Mouse (Mus musculus) embryonic facial prominence, embryonic 15.5 days (tissue): ENCODE data around the gene Gm10600. TPM values are rescaled to one million over a fixed set of nuclear protein-coding genes. Genes with fewer than 3 reads are reported as not detected.
"Not testable (repeated sequence)": the region's sequence is repeated elsewhere in the genome, so short reads cannot be mapped to it uniquely, and the experiment has no call there.

ENCODE experiments used
- ATAC-seq: fragments of 200-750 bp; cut with Nextera tagmentation; 2 replicates; pipeline ENCODE4 v1.8.0; 2017; ENCODE audit warnings: low read depth, moderate TSS enrichment; ENCODE audit not compliant: insufficient number of reproducible peaks, low FRiP score, low TSS enrichment
- H3K27ac ChIP-seq: fragments of 300-500 bp; sonication (generic); replicated peaks from 2 replicates; pipeline ENCODE4 v1.5.1; 2015; ENCODE audit warnings: mild to moderate bottlenecking, inconsistent platforms
- H3K27me3 ChIP-seq: fragments of 300-500 bp; sonication (generic); 2 replicates; pipeline ENCODE4 v1.6.1; 2015; ENCODE audit warnings: inconsistent platforms
- H3K36me3 ChIP-seq: fragments of 300-500 bp; sonication (generic); 2 replicates; pipeline ENCODE4 v1.6.1; 2015; ENCODE audit warnings: mild to moderate bottlenecking, inconsistent platforms
- H3K4me1 ChIP-seq: fragments of 300-500 bp; sonication (generic); 2 replicates; pipeline ENCODE4 v1.6.1; 2015; ENCODE audit warnings: inconsistent platforms
- H3K4me2 ChIP-seq: fragments of 300-500 bp; sonication (generic); replicated peaks from 2 replicates; pipeline ENCODE4 v1.6.1; 2015; ENCODE audit warnings: mild to moderate bottlenecking, inconsistent platforms
- H3K4me3 ChIP-seq: fragments of 300-500 bp; sonication (generic); replicated peaks from 2 replicates; pipeline ENCODE4 v1.5.1; 2015; ENCODE audit warnings: mild to moderate bottlenecking, inconsistent platforms
- H3K9ac ChIP-seq: fragments of 300-500 bp; sonication (generic); 2 replicates; pipeline ENCODE4 v1.6.1; 2015; ENCODE audit warnings: inconsistent platforms
- H3K9me3 ChIP-seq: fragments of 300-500 bp; sonication (generic); replicated peaks from 2 replicates; pipeline ENCODE4 v1.6.1; 2016; ENCODE audit warnings: inconsistent platforms
- WGBS: fragments of 180-500 bp; shearing (Covaris S2); methylation state at CpG from one replicate; pipeline ENCODE4 v1.1.7; 2015; 5-methylcytosine and 5-hydroxymethylcytosine counted together
- polyA plus RNA-seq: library from polyadenylated mRNA; unstranded; fragments of >200 nt; fragmentation: Nextera tagmentation; extraction: Ambion mirVana; gene quantifications from 2 replicates; pipeline ENCODE4 v1.2.1, GENCODE M21; 2015

The Gm10600 gene
- polyA plus RNA-seq = not detected in 2 replicates

GRCm38 (mm10) chr4:42240339-42240738 lies at the start of gene Gm10600:
Gm10600 (plus strand) TSS chr4:42240639.
- not testable (repeated sequence) for H3K27me3 ChIP-seq, H3K9me3 ChIP-seq, H3K27ac ChIP-seq, H3K9ac ChIP-seq, H3K36me3 ChIP-seq, H3K4me1 ChIP-seq, ATAC-seq, H3K4me2 ChIP-seq, H3K4me3 ChIP-seq
- no CpG with 5 or more reads among the region's 4 CpGs for WGBS

GRCm38 (mm10) chr4:42255467-42255866 lies 15.0 kb downstream of the Gm10600 start, which contains the start of gene Ccl21b:
Ccl21b (plus strand) TSS chr4:42255767.
- H3K4me1 ChIP-seq = not testable (repeated sequence)
- no CpG with 5 or more reads among the region's 5 CpGs for WGBS

More at GRCm38 (mm10) chr4:42255467-42255866, 15.0 kb downstream of the Gm10600 start, which contains the start of gene Ccl21b:
- H3K27ac ChIP-seq, H3K9ac ChIP-seq, H3K36me3 ChIP-seq, H3K4me3 ChIP-seq, ATAC-seq, H3K9me3 ChIP-seq, H3K4me2 ChIP-seq, H3K27me3 ChIP-seq: not testable (repeated sequence)

Other genes with a start within 250 kb of the Gm10600 start
- 0.11 and 0.22 TPM in 2 replicates for gene Gm21093, start 205.9 kb upstream of the Gm10600 start, polyA plus RNA-seq
- not detected in 2 replicates for gene Gm3893, start 149.4 kb upstream of the Gm10600 start, polyA plus RNA-seq
- gene Gm13304, start 125.8 kb upstream of the Gm10600 start, polyA plus RNA-seq = 11.0 and 23.4 TPM in 2 replicates
- gene Gm13306, start 87.2 kb upstream of the Gm10600 start, polyA plus RNA-seq = 0.77 and 0.93 TPM in 2 replicates
- 0.63 and 1.5 TPM in 2 replicates for gene Gm13305, start 72.0 kb upstream of the Gm10600 start, polyA plus RNA-seq
- gene Ccl21b, start 15.1 kb downstream of the Gm10600 start, polyA plus RNA-seq = not detected in 2 replicates
- gene Gm21953, start 53.6 kb downstream of the Gm10600 start, polyA plus RNA-seq = not detected in 2 replicates
- not detected in 2 replicates for gene Fam205a3, start 77.7 kb downstream of the Gm10600 start, polyA plus RNA-seq
- gene Gm21586, start 198.7 kb downstream of the Gm10600 start, polyA plus RNA-seq = not detected in 2 replicates
- gene Gm2163, start 226.1 kb downstream of the Gm10600 start, polyA plus RNA-seq = 0.07 and 0.11 TPM in 2 replicates